Mouse (Mus musculus): ENCODE measurements around the gene Cdkn3. TPM values are rescaled to one million over a fixed set of nuclear protein-coding genes. Genes with fewer than 3 reads are reported as not detected.
"Not testable (repeated sequence)": the region's sequence is repeated elsewhere in the genome, so short reads cannot be mapped to it uniquely, and the experiment has no call there.

Gene Cdkn3
- polyA plus RNA-seq, 1 experiment from 2014 or later: 48.1 TPM

GRCm38 (mm10) chr14:46737346-46737745 is 23.0 kb upstream of the Cdkn3 start:
- not testable (repeated sequence) for H3K4me2 ChIP-seq (replicated peaks; ENCODE audit: low read depth, low read length); H3K4me3 ChIP-seq (ENCODE audit: low read length); H3K9ac ChIP-seq (ENCODE audit: low read depth, low read length); ATAC-seq (ENCODE audit: low FRiP score, low TSS enrichment); H3K27ac ChIP-seq (ENCODE audit: low read depth, low read length); H3K27me3 ChIP-seq (ENCODE audit: control insufficient read depth, insufficient read depth, low read length); H3K9me3 ChIP-seq (ENCODE audit: control insufficient read depth, low read length); H3K4me1 ChIP-seq (ENCODE audit: control insufficient read depth, insufficient read depth, low read length); H3K36me3 ChIP-seq (ENCODE audit: control insufficient read depth, insufficient read depth, low read length)

GRCm38 (mm10) chr14:46742674-46743073 is 17.7 kb upstream of the Cdkn3 start:
- H3K4me3 ChIP-seq (ENCODE audit: low read length): no peak overlapping the region
- 91% methylated on average over 2 of the region's 2 CpGs for WGBS
- H3K9ac ChIP-seq (ENCODE audit: low read depth, low read length): no peak overlapping the region
- no peak for ATAC-seq (ENCODE audit: low FRiP score, low TSS enrichment)
- H3K36me3 ChIP-seq (ENCODE audit: control insufficient read depth, insufficient read depth, low read length): no peaks in the 10 kb centered on the region
- no peaks in the 10 kb centered on the region for H3K27me3 ChIP-seq (ENCODE audit: control insufficient read depth, insufficient read depth, low read length)
- no peak overlapping the region for H3K27ac ChIP-seq (ENCODE audit: low read depth, low read length)
- H3K4me1 ChIP-seq (ENCODE audit: control insufficient read depth, insufficient read depth, low read length): no peaks in the 10 kb centered on the region
- no peaks in the 10 kb centered on the region for H3K9me3 ChIP-seq (ENCODE audit: control insufficient read depth, low read length)
- no peak overlapping the region for H3K4me2 ChIP-seq (replicated peaks; ENCODE audit: low read depth, low read length)

GRCm38 (mm10) chr14:46745413-46745812 is 14.9 kb upstream of the Cdkn3 start:
- no peak for ATAC-seq (ENCODE audit: low FRiP score, low TSS enrichment)

DNA sequence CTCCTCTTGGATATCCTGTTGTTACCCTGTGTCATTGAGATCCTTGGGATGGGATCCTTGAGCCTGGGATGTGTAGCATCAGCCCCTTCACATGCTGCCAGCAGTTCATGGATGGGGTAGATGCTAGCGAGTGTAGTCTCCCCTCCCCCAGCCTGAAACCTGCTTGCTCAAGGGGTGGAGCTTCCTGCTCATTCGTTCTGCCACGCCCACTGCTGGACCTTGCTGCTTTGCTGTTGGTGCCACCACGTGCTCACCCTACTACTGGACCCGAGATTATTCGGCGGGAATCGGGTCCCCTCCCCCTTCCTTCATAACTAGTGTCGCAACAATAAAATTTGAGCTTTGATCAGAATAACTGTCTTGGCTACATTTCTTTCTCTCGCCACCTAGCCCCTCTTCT is 6.0 kb upstream of the Cdkn3 start:
- not testable (repeated sequence) for H3K4me1 ChIP-seq (ENCODE audit: control insufficient read depth, insufficient read depth, low read length); H3K9me3 ChIP-seq (ENCODE audit: control insufficient read depth, low read length); ATAC-seq (ENCODE audit: low FRiP score, low TSS enrichment); H3K4me3 ChIP-seq (ENCODE audit: low read length); H3K36me3 ChIP-seq (ENCODE audit: control insufficient read depth, insufficient read depth, low read length); H3K27me3 ChIP-seq (ENCODE audit: control insufficient read depth, insufficient read depth, low read length); H3K27ac ChIP-seq (ENCODE audit: low read depth, low read length); H3K4me2 ChIP-seq (replicated peaks; ENCODE audit: low read depth, low read length); H3K9ac ChIP-seq (ENCODE audit: low read depth, low read length)
- WGBS: 63% methylated on average over 8 of the region's 10 CpGs

More at GRCm38 (mm10) chr14:46745413-46745812, 14.9 kb upstream of the Cdkn3 start:
- Histone ChIP-seq H3K27ac (ENCODE audit: low read depth, low read length) (no peak overlapping the region), H3K36me3 (ENCODE audit: control insufficient read depth, insufficient read depth, low read length) (no peaks in the 10 kb centered on the region), H3K4me2 (replicated peaks; ENCODE audit: low read depth, low read length) (no peak overlapping the region), H3K9me3 (ENCODE audit: control insufficient read depth, low read length) (no peaks in the 10 kb centered on the region), H3K4me3 (ENCODE audit: low read length) (no peak overlapping the region), H3K9ac (ENCODE audit: low read depth, low read length) (no peak overlapping the region), H3K4me1 (ENCODE audit: control insufficient read depth, insufficient read depth, low read length) (no peaks in the 10 kb centered on the region), H3K27me3 (ENCODE audit: control insufficient read depth, insufficient read depth, low read length) (no peaks in the 10 kb centered on the region)
- 93% methylated on average over 8 of the region's 8 CpGs for whole genome bisulfite sequencing

DNA sequence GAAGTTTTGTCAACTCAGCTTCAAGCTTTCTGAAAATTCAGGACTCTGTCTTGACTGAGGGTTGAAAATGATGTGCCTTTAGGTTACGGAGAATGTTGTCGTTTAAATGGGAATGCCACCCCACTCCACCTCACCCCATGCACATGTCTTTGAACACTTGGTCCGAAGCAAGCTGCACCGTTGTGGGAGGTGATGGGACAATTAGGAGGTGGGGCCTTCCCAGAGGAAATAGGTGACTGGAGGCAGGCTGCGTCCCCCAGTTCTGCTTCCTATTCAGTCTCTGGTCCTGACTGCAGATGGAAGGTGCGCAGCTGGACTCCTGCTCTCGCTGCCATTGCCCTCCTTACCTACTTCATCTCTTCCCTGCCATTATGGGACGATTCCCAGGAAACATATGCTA is 4.5 kb upstream of the Cdkn3 start:
- H3K9ac ChIP-seq (ENCODE audit: low read depth, low read length): no peak overlapping the region
- H3K36me3 ChIP-seq (ENCODE audit: control insufficient read depth, insufficient read depth, low read length): no peaks in the 10 kb centered on the region
- no peaks in the 10 kb centered on the region for H3K9me3 ChIP-seq (ENCODE audit: control insufficient read depth, low read length)
- peaks cover 1% of the 10 kb centered on the region; the same call in 1 of the 2 replicates for H3K4me1 ChIP-seq (ENCODE audit: control insufficient read depth, insufficient read depth, low read length)
- no peak overlapping the region for H3K4me3 ChIP-seq (ENCODE audit: low read length)
- WGBS: 90% methylated on average over 8 of the region's 8 CpGs
- H3K27ac ChIP-seq (ENCODE audit: low read depth, low read length): no peak overlapping the region
- no peak for ATAC-seq (ENCODE audit: low FRiP score, low TSS enrichment)
- H3K27me3 ChIP-seq (ENCODE audit: control insufficient read depth, insufficient read depth, low read length): no peaks in the 10 kb centered on the region
- no peak overlapping the region for H3K4me2 ChIP-seq (replicated peaks; ENCODE audit: low read depth, low read length)

GRCm38 (mm10) chr14:46757736-46758135 is 2.6 kb upstream of the Cdkn3 start:
- 52% methylated on average over 9 of the region's 9 CpGs for WGBS
- Histone ChIP-seq H3K9me3 (ENCODE audit: control insufficient read depth, low read length) (no peaks in the 10 kb centered on the region), H3K36me3 (ENCODE audit: control insufficient read depth, insufficient read depth, low read length) (no peaks in the 10 kb centered on the region), H3K9ac (ENCODE audit: low read depth, low read length) (no peak overlapping the region), H3K4me3 (ENCODE audit: low read length) (no peak overlapping the region), H3K27me3 (ENCODE audit: control insufficient read depth, insufficient read depth, low read length) (no peaks in the 10 kb centered on the region), H3K27ac (ENCODE audit: low read depth, low read length) (no peak overlapping the region), H3K4me1 (ENCODE audit: control insufficient read depth, insufficient read depth, low read length) (peaks cover 5% of the 10 kb centered on the region; the same call in 1 of the 2 replicates), H3K4me2 (replicated peaks; ENCODE audit: low read depth, low read length) (no peak overlapping the region)
- ATAC-seq (ENCODE audit: low FRiP score, low TSS enrichment): no peak

GRCm38 (mm10) chr14:46759970-46760354 is 379 bp upstream of the Cdkn3 start:
- Histone ChIP-seq H3K4me2 (replicated peaks; ENCODE audit: low read depth, low read length) (peak overlapping the region; percentile 92), H3K4me1 (ENCODE audit: control insufficient read depth, insufficient read depth, low read length) (peaks cover 5% of the 10 kb centered on the region; the same call in 1 of the 2 replicates), H3K9ac (ENCODE audit: low read depth, low read length) (0 out of 2 replicates have a peak overlapping the region, but pooled peaks have one; percentile 35), H3K27ac (ENCODE audit: low read depth, low read length) (no peak overlapping the region), H3K36me3 (ENCODE audit: control insufficient read depth, insufficient read depth, low read length) (peaks cover 7% of the 10 kb centered on the region; the same call in 1 of the 2 replicates), H3K9me3 (ENCODE audit: control insufficient read depth, low read length) (no peaks in the 10 kb centered on the region), H3K27me3 (ENCODE audit: control insufficient read depth, insufficient read depth, low read length) (no peaks in the 10 kb centered on the region), H3K4me3 (ENCODE audit: low read length) (peak overlapping the region; percentile 78)
- 4% methylated on average over 7 of the region's 7 CpGs for WGBS
- ATAC-seq (ENCODE audit: low FRiP score, low TSS enrichment): no peak; the same call in 1 of the 2 replicates

GRCm38 (mm10) chr14:46761186-46761585 is 845 bp downstream of the Cdkn3 start:
- peak overlapping the region; percentile 78 for H3K4me3 ChIP-seq (ENCODE audit: low read length)
- peak overlapping the region; percentile 92 for H3K4me2 ChIP-seq (replicated peaks; ENCODE audit: low read depth, low read length)
- H3K27me3 ChIP-seq (ENCODE audit: control insufficient read depth, insufficient read depth, low read length): no peaks in the 10 kb centered on the region
- ATAC-seq (ENCODE audit: low FRiP score, low TSS enrichment): no peak
- peak overlapping the region; percentile 75; the same call in 1 of the 2 replicates for H3K9ac ChIP-seq (ENCODE audit: low read depth, low read length)
- peaks cover 13% of the 10 kb centered on the region; the same call in 1 of the 2 replicates for H3K36me3 ChIP-seq (ENCODE audit: control insufficient read depth, insufficient read depth, low read length)
- no peak overlapping the region for H3K27ac ChIP-seq (ENCODE audit: low read depth, low read length)
- 55% methylated on average over 6 of the region's 6 CpGs for WGBS
- H3K9me3 ChIP-seq (ENCODE audit: control insufficient read depth, low read length): no peaks in the 10 kb centered on the region
- H3K4me1 ChIP-seq (ENCODE audit: control insufficient read depth, insufficient read depth, low read length): peaks cover 5% of the 10 kb centered on the region; the same call in 1 of the 2 replicates

- WGBS: 86% methylated on average over 12 of the region's 12 CpGs
- no peak overlapping the region for H3K4me2 ChIP-seq (replicated peaks; ENCODE audit: low read depth, low read length)
- H3K4me3 ChIP-seq (ENCODE audit: low read length): no peak overlapping the region
- no peaks in the 10 kb centered on the region for H3K9me3 ChIP-seq (ENCODE audit: control insufficient read depth, low read length)
- H3K27ac ChIP-seq (ENCODE audit: low read depth, low read length): no peak overlapping the region
- no peak overlapping the region for H3K9ac ChIP-seq (ENCODE audit: low read depth, low read length)
- no peaks in the 10 kb centered on the region for H3K27me3 ChIP-seq (ENCODE audit: control insufficient read depth, insufficient read depth, low read length)
- H3K36me3 ChIP-seq (ENCODE audit: control insufficient read depth, insufficient read depth, low read length): peaks cover 53% of the 10 kb centered on the region
- no peaks in the 10 kb centered on the region for H3K4me1 ChIP-seq (ENCODE audit: control insufficient read depth, insufficient read depth, low read length)
- no peak for ATAC-seq (ENCODE audit: low FRiP score, low TSS enrichment)
Measured at GRCm38 (mm10) chr14:46767116-46767515, 6.8 kb downstream of the Cdkn3 start.
